Mouse (Mus musculus) ES-E14 (cell line): ENCODE data around the gene Plekha3. TPM values are rescaled to one million over a fixed set of nuclear protein-coding genes. Genes with fewer than 3 reads are reported as not detected.
A peak's percentile ranks its signal among the peaks of the same experiment; 100 is the strongest.

Experiments
- DNase-seq: peaks from one replicate; pipeline ENCODE4 v3.0.0-alpha.2; 2013; ENCODE audit warnings: low read depth, low spot score
- H3K27ac ChIP-seq: 2 replicates; pipeline ENCODE4 v1.5.1; 2012; ENCODE audit warnings: low read depth, mild to moderate bottlenecking, low read length, moderate library complexity, mixed read lengths; ENCODE audit not compliant: poor library complexity, insufficient read depth, severe bottlenecking
- H3K36me3 ChIP-seq: 2 replicates; pipeline ENCODE4 v1.6.1; 2012; ENCODE audit warnings: mild to moderate bottlenecking, low read length, moderate library complexity, mixed read lengths; ENCODE audit not compliant: control insufficient read depth, poor library complexity, insufficient read depth, severe bottlenecking
- H3K4me1 ChIP-seq, 2 experiments: fragments of 150-350 bp in 1 of 2; sonication (generic) in 1 of 2; 2 replicates each; pipeline ENCODE4 v1.6.1; 2012; ENCODE audit warnings: low read length in 2 of 2, mild to moderate bottlenecking in 1 of 2, mixed read lengths in 1 of 2; ENCODE audit not compliant: control insufficient read depth in 2 of 2, insufficient read depth in 2 of 2, poor library complexity in 1 of 2
- H3K4me3 ChIP-seq, 2 experiments: fragments of 150-350 bp in 1 of 2; sonication (generic) in 1 of 2; 2 replicates each; pipeline ENCODE4 v1.5.1; 2012; ENCODE audit warnings: low read length in 2 of 2, low read depth in 1 of 2, mild to moderate bottlenecking in 1 of 2, mixed read lengths in 1 of 2; ENCODE audit not compliant: insufficient read depth in 1 of 2, poor library complexity in 1 of 2, severe bottlenecking in 1 of 2
- H3K9ac ChIP-seq: 2 replicates; pipeline ENCODE4 v1.6.1; 2012; ENCODE audit warnings: low read depth, mild to moderate bottlenecking, low read length, mixed read lengths; ENCODE audit not compliant: poor library complexity, insufficient read depth, severe bottlenecking
- H3K9me3 ChIP-seq: fragments of 150-350 bp; sonication (generic); 2 replicates; pipeline ENCODE4 v1.6.1; 2012; ENCODE audit warnings: low read depth, mild to moderate bottlenecking, low read length; ENCODE audit not compliant: control insufficient read depth, insufficient read depth
- CHD2 ChIP-seq: IDR thresholded peaks from 2 replicates; pipeline ENCODE4 v1.6.1; 2014; ENCODE audit warnings: mild to moderate bottlenecking, low read depth, low read length, inconsistent platforms
- HCFC1 ChIP-seq: IDR thresholded peaks from 2 replicates; pipeline ENCODE4 v1.6.1; 2012; ENCODE audit warnings: low read length, inconsistent platforms, borderline replicate concordance; ENCODE audit not compliant: insufficient read depth
- MAFK ChIP-seq: IDR thresholded peaks from 2 replicates; pipeline ENCODE4 v1.6.1; 2014; ENCODE audit warnings: mild to moderate bottlenecking, low read depth, low read length, inconsistent platforms; ENCODE audit not compliant: insufficient read depth
- ZC3H11A ChIP-seq: IDR thresholded peaks from 2 replicates; pipeline ENCODE4 v1.6.1; 2012; ENCODE audit warnings: low read depth, mild to moderate bottlenecking, inconsistent platforms, low read length, borderline replicate concordance
- ZNF384 ChIP-seq: IDR thresholded peaks from 2 replicates; pipeline ENCODE4 v1.6.1; 2012; ENCODE audit warnings: low read depth, low read length, inconsistent platforms
- in situ Hi-C, 2 experiments: fragments of 600-800 bp; cut with MboI; formaldehyde crosslinking; loops; one replicate each; pipeline ENCODE4 v1.15.1; 2025; ENCODE audit warnings: low sequenced_read_pairs in 2 of 2, inconsistent platforms in 1 of 2; ENCODE audit not compliant: unreplicated experiment in 2 of 2
- total RNA-seq: library from RNA; depleted of rRNA; stranded (reverse); fragments of 300-350 nt; gene quantifications from 2 replicates; pipeline ENCODE4 v1.2.3, GENCODE M21; 2012; rRNA removed

Gene Plekha3
- total RNA-seq, 1 experiment = 18.8 TPM

DNA sequence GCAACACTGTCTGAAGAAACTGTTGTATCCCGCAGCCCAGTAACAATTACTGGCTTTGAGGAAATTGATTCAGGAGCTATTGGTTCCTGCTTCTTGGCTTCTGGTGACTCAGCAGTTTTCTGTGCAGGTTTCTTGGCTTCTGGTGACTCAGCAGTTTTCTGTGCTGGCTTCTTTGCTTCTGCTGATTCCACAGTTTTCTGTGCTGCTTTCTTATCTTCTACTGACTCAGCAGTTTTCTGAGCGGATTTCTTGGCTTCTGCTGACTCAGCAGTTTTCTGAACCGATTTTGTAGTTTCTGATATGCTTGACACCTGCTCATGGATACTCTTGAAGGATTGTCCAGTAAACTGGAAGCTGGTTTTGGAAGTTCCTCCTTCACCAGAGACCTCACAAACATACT lies 33.4 kb downstream of the Plekha3 start:
- H3K4me1 ChIP-seq = 0 out of 4 replicates have a peak, but pooled peaks cover 0 to 1% of the 10 kb centered on the region in 2 experiments
- no peaks in the 10 kb centered on the region for H3K9me3 ChIP-seq
- no peak overlapping the region for H3K4me3 ChIP-seq
- TF ChIP-seq CHD2 = no peak
- TF ChIP-seq ZC3H11A = no peak
- TF ChIP-seq ZNF384 = no peak
- TF ChIP-seq MAFK = peak; percentile 100
- TF ChIP-seq HCFC1 = no peak
- no peak overlapping the region for H3K9ac ChIP-seq
- no peak for DNase-seq
- H3K36me3 ChIP-seq = peaks cover 29% of the 10 kb centered on the region
- in situ Hi-C loops = no loop called here
- H3K27ac ChIP-seq = no peak overlapping the region

DNA sequence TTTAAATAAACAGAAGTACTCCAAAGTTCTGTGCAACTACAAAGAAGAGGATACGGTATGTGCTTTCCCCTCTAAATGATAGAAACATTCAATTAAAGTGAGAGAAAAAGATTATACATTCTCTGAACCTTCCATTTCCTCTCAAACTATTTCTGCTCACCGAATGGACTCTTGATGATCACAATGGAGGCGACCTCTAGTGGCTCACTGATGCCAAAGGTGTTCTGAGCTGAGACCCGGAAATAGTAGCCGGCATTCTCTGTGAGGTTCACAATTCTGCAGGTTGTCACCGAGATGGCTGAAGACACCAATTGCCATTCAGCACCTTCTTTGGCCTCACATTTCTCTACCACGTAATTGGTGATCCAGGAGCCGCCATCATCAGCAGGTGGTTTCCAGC lies 39.9 kb downstream of the Plekha3 start:
- no peak overlapping the region for H3K27ac ChIP-seq
- peak; percentile 28 for DNase-seq
- no peaks in the 10 kb centered on the region for H3K9me3 ChIP-seq
- H3K4me1 ChIP-seq = 0 out of 4 replicates have a peak, but pooled peaks cover 0 to 1% of the 10 kb centered on the region in 2 experiments
- peaks cover 19% of the 10 kb centered on the region for H3K36me3 ChIP-seq
- no peak overlapping the region for H3K9ac ChIP-seq
- no peak overlapping the region for H3K4me3 ChIP-seq
- in situ Hi-C loops = no loop called here
- TF ChIP-seq ZNF384 = no peak
- TF ChIP-seq CHD2 = no peak
- no peak for TF ChIP-seq MAFK
- TF ChIP-seq ZC3H11A = no peak

DNA sequence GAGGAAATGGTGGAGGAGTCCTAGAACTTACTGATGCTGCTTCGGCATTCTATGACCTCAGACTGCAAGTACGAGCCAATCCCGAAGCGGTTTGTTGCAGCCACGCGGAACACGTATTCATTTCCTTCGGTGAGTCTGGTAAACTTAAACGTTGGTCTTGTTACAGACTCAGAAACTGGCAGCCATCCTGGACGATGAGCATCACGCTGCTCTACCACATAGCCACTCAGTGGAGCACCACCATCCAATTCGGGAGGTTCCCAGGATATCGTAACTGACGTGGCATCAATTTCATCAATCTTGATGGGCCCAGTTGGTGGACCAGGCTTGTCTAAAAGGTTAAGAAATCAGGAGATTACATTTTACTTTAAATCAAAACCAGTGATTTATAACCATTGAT lies 44.6 kb downstream of the Plekha3 start:
- Histone ChIP-seq H3K36me3 (peaks cover 12% of the 10 kb centered on the region), H3K9ac (no peak overlapping the region), H3K27ac (no peak overlapping the region), H3K4me3 (no peak overlapping the region), H3K9me3 (no peaks in the 10 kb centered on the region), H3K4me1 (no peaks in the 10 kb centered on the region)
- in situ Hi-C loops = no loop called here
- TF ChIP-seq HCFC1 (no peak), CHD2 (no peak), ZC3H11A (no peak), ZNF384 (no peak), MAFK (no peak)
- no peak for DNase-seq

Other genes with a start within 250 kb of the Plekha3 start
- gene Prkra, start 27.3 kb upstream of the Plekha3 start, total RNA-seq = 8.2 and 13.0 TPM in 2 replicates
- not detected in 2 replicates for gene Pjvk, start 26.8 kb upstream of the Plekha3 start, total RNA-seq
- gene Fkbp7, start 2.2 kb upstream of the Plekha3 start, total RNA-seq = 6.2 and 7.5 TPM in 2 replicates